Mouse (Mus musculus) cerebellum, adult 11 months (tissue): ENCODE measurements at regions not wholly inside any gene's neighbourhood (a gene's known extent, or its start where the extent isn't known, plus 50 kb on each side); places are given as distances from the start of the nearest gene placed in this dataset.

Source experiments
- DNase-seq: peaks from one replicate; pipeline ENCODE4 v3.0.0; 2022

- DNase-seq = no peak
Observed at GRCm38 (mm10) chr6:99978164-99978746, 252.1 kb upstream of the Prok2 start.

GRCm38 (mm10) chr6:99976144-99976543 lies 250.0 kb upstream of the Prok2 start:
- DNase-seq = no peak

- DNase-seq = no peak
Observed at GRCm38 (mm10) chr6:99975486-99975885, 249.3 kb upstream of the Prok2 start.

- DNase-seq = no peak
Observed at GRCm38 (mm10) chr6:99974464-99974863, 248.3 kb upstream of the Prok2 start.

- peak; percentile 81 for DNase-seq
Observed at GRCm38 (mm10) chr6:99971376-99971775, 245.2 kb upstream of the Prok2 start.

GRCm38 (mm10) chr6:99968889-99969288 lies 242.7 kb upstream of the Prok2 start:
- peak; percentile 98 for DNase-seq

GRCm38 (mm10) chr6:99967465-99967864 lies 241.3 kb upstream of the Prok2 start:
- no peak for DNase-seq

- DNase-seq = no peak
Observed at GRCm38 (mm10) chr6:99964540-99964939, 238.3 kb upstream of the Prok2 start.

GRCm38 (mm10) chr6:99964007-99964406 lies 237.8 kb upstream of the Prok2 start:
- no peak for DNase-seq

GRCm38 (mm10) chr6:99959371-99959770 lies 233.2 kb upstream of the Prok2 start:
- DNase-seq = no peak

- no peak for DNase-seq
Observed at GRCm38 (mm10) chr6:99954832-99955830, 228.9 kb upstream of the Prok2 start.

- DNase-seq = no peak
Observed at GRCm38 (mm10) chr6:99953980-99954776, 228.0 kb upstream of the Prok2 start.

GRCm38 (mm10) chr6:99950811-99951210 lies 224.6 kb upstream of the Prok2 start:
- DNase-seq = no peak

- DNase-seq = no peak
Observed at GRCm38 (mm10) chr6:99946917-99947316, 220.7 kb upstream of the Prok2 start.

- DNase-seq = no peak
Observed at GRCm38 (mm10) chr6:99946481-99946880, 220.3 kb upstream of the Prok2 start.

GRCm38 (mm10) chr6:99945691-99946090 lies 219.5 kb upstream of the Prok2 start:
- DNase-seq = no peak

- no peak for DNase-seq
Observed at GRCm38 (mm10) chr6:99942958-99943357, 216.8 kb upstream of the Prok2 start.

- DNase-seq = no peak
Observed at GRCm38 (mm10) chr6:99940118-99940517, 213.9 kb upstream of the Prok2 start.

GRCm38 (mm10) chr6:99939382-99939781 lies 213.2 kb upstream of the Prok2 start:
- DNase-seq = no peak

- no peak for DNase-seq
Observed at GRCm38 (mm10) chr6:99938949-99939348, 212.8 kb upstream of the Prok2 start.

GRCm38 (mm10) chr6:99936716-99937115 lies 210.5 kb upstream of the Prok2 start:
- DNase-seq = no peak

GRCm38 (mm10) chr6:99935373-99935772 lies 209.2 kb upstream of the Prok2 start:
- DNase-seq = no peak

- DNase-seq = no peak
Observed at GRCm38 (mm10) chr6:99934394-99934793, 208.2 kb upstream of the Prok2 start.
